35 mouse cellular contexts compared by ENCODE assay signal in genomic region chr7:4782759-4783158, GRCm38 (mm10). TPM values are rescaled to one million over a fixed set of nuclear protein-coding genes. Genes with fewer than 3 reads are reported as not detected.
DNase-seq lines count a peak whose midpoint lies in the region; ATAC-seq and TF ChIP-seq lines count a peak whose summit lies in the region.
"Had no signal": no experiment of that assay in that cellular context is flagged by ENCODE, and none has a peak within 500 bp of the region (broad histone marks: within the 10 kb centered on the region; RNA-seq: fewer than 3 reads in every experiment).

Il11 (minus strand) TSS chr7:4782859.
Tmem190 (plus strand) TSS chr7:4782937.

- peaks cover 75% of the 10 kb centered on the region for H3K27me3 ChIP-seq in forebrain, embryonic 10.5 days (ENCODE audit: poor library complexity, severe bottlenecking)
- peaks cover 18% of the 10 kb centered on the region for H3K27me3 ChIP-seq in forebrain, embryonic 16.5 days (replicated peaks; ENCODE audit: control insufficient read depth, insufficient read depth, low read length)
- H3K27me3 ChIP-seq in megakaryocyte, embryonic 14.5 days (replicated peaks), result peaks cover 7% of the 10 kb centered on the region
- H3K27me3 ChIP-seq in limb, embryonic 12.5 days, result peaks cover 45% of the 10 kb centered on the region
- peaks cover 15% of the 10 kb centered on the region; the same call in 1 of the 2 replicates for H3K27me3 ChIP-seq in midbrain, postnatal 0 days (ENCODE audit: insufficient read depth, low read length)

- H3K4me3 ChIP-seq in forebrain, embryonic 10.5 days, result no peak within 1 kb of the TSS
- H3K4me3 ChIP-seq in forebrain, embryonic 16.5 days (replicated peaks; ENCODE audit: low read length), result no peak within 1 kb of the TSS
- H3K4me3 ChIP-seq in megakaryocyte, embryonic 14.5 days (replicated peaks), result peak within 1 kb of the TSS; percentile 79
- no peak within 1 kb of the TSS for H3K4me3 ChIP-seq in limb, embryonic 12.5 days (replicated peaks)
- no peak within 1 kb of the TSS for H3K4me3 ChIP-seq in midbrain, postnatal 0 days (ENCODE audit: low read depth, low read length)
- H3K4me3 ChIP-seq: heart, embryonic 10.5 days; heart, embryonic 15.5 days; hindbrain, embryonic 12.5 days; limb, embryonic 13.5 days; midbrain, embryonic 12.5 days; neural tube, embryonic 13.5 days had no signal

- WGBS in forebrain, embryonic 10.5 days, result 70% methylated on average over 2 of the region's 2 CpGs
- WGBS in forebrain, embryonic 16.5 days, result 56% methylated on average over 2 of the region's 2 CpGs
- WGBS in limb, embryonic 12.5 days, result 94% methylated on average over 2 of the region's 2 CpGs
- WGBS in midbrain, postnatal 0 days, result 83% methylated on average over 2 of the region's 2 CpGs

- H3K27ac ChIP-seq in forebrain, embryonic 10.5 days, result 0 out of 2 replicates have a peak within 1 kb of the TSS, but pooled peaks have one; percentile 44
- H3K27ac ChIP-seq in forebrain, embryonic 16.5 days (ENCODE audit: low read length), result no peak within 1 kb of the TSS
- no peak within 1 kb of the TSS for H3K27ac ChIP-seq in limb, embryonic 12.5 days
- no peak within 1 kb of the TSS for H3K27ac ChIP-seq in midbrain, postnatal 0 days (ENCODE audit: low read depth, low read length)
- H3K27ac ChIP-seq: heart, embryonic 15.5 days; hindbrain, embryonic 12.5 days; limb, embryonic 13.5 days; midbrain, embryonic 12.5 days; neural tube, embryonic 13.5 days had no signal

- no peak for ATAC-seq in forebrain, embryonic 16.5 days
- no peak for ATAC-seq in megakaryocyte, adult 5-6 weeks (ENCODE audit: poor library complexity, severe bottlenecking)
- no peak for ATAC-seq in limb, embryonic 12.5 days (ENCODE audit: insufficient number of reproducible peaks, insufficient read depth, low FRiP score, low TSS enrichment, low read depth)
- no peak for ATAC-seq in midbrain, postnatal 0 days (ENCODE audit: low FRiP score)
- ATAC-seq: activated CD4-positive, CD25-positive, alpha-beta regulatory T cell, adult 4 months; forebrain, embryonic 14.5 days; intestine, embryonic 16.5 days had no signal

- no peaks in the 10 kb centered on the region for H3K9me3 ChIP-seq in forebrain, embryonic 10.5 days
- H3K9me3 ChIP-seq in forebrain, embryonic 16.5 days (ENCODE audit: control insufficient read depth, low read length), result no peaks in the 10 kb centered on the region
- no peaks in the 10 kb centered on the region for H3K9me3 ChIP-seq in megakaryocyte, embryonic 14.5 days
- H3K9me3 ChIP-seq in limb, embryonic 12.5 days, result no peaks in the 10 kb centered on the region
- H3K9me3 ChIP-seq in midbrain, postnatal 0 days (ENCODE audit: low read length), result no peaks in the 10 kb centered on the region
- H3K9me3 ChIP-seq: heart, embryonic 10.5 days; heart, embryonic 15.5 days; hindbrain, embryonic 12.5 days; limb, embryonic 13.5 days; midbrain, embryonic 12.5 days; neural tube, embryonic 13.5 days had no signal

- no peak within 1 kb of the TSS for H3K4me2 ChIP-seq in forebrain, embryonic 16.5 days (ENCODE audit: low read length)
- no peak within 1 kb of the TSS for H3K4me2 ChIP-seq in limb, embryonic 12.5 days
- H3K4me2 ChIP-seq in midbrain, postnatal 0 days (ENCODE audit: low read depth, low read length, poor library complexity, severe bottlenecking), result no peak within 1 kb of the TSS
- H3K4me2 ChIP-seq: heart, embryonic 15.5 days; hindbrain, embryonic 12.5 days; limb, embryonic 13.5 days; midbrain, embryonic 12.5 days; neural tube, embryonic 13.5 days had no signal

- no peak for TF ChIP-seq CTCF in midbrain, postnatal 0 days (IDR thresholded peaks at IDR 0.05)

- no peaks in the 10 kb centered on the region for H3K36me3 ChIP-seq in forebrain, embryonic 10.5 days (replicated peaks)
- H3K36me3 ChIP-seq in forebrain, embryonic 16.5 days (ENCODE audit: control insufficient read depth, insufficient read depth), result no peaks in the 10 kb centered on the region
- H3K36me3 ChIP-seq in megakaryocyte, embryonic 14.5 days (replicated peaks; ENCODE audit: low read length), result peaks cover 3% of the 10 kb centered on the region
- H3K36me3 ChIP-seq in limb, embryonic 12.5 days, result no peaks in the 10 kb centered on the region
- H3K36me3 ChIP-seq in midbrain, postnatal 0 days (ENCODE audit: insufficient read depth, low read length), result peaks cover 3% of the 10 kb centered on the region; the same call in 1 of the 2 replicates
- H3K36me3 ChIP-seq: heart, embryonic 10.5 days; heart, embryonic 15.5 days; hindbrain, embryonic 12.5 days; limb, embryonic 13.5 days; midbrain, embryonic 12.5 days; neural tube, embryonic 13.5 days had no signal

- no peak within 1 kb of the TSS for H3K9ac ChIP-seq in forebrain, embryonic 16.5 days (replicated peaks; ENCODE audit: low read depth, low read length)
- 0 out of 2 replicates have a peak within 1 kb of the TSS, but pooled peaks have one; percentile 4 for H3K9ac ChIP-seq in limb, embryonic 12.5 days (replicated peaks)
- H3K9ac ChIP-seq in midbrain, postnatal 0 days (replicated peaks; ENCODE audit: low read length, poor library complexity, severe bottlenecking), result no peak within 1 kb of the TSS
- H3K9ac ChIP-seq: heart, embryonic 15.5 days; hindbrain, embryonic 12.5 days; limb, embryonic 13.5 days; neural tube, embryonic 13.5 days had no signal

- H3K4me1 ChIP-seq in forebrain, embryonic 10.5 days, result peaks cover 25% of the 10 kb centered on the region
- H3K4me1 ChIP-seq in forebrain, embryonic 16.5 days (replicated peaks; ENCODE audit: control insufficient read depth, insufficient read depth, low read length), result no peaks in the 10 kb centered on the region
- peaks cover 98% of the 10 kb centered on the region for H3K4me1 ChIP-seq in megakaryocyte, embryonic 14.5 days
- H3K4me1 ChIP-seq in limb, embryonic 12.5 days (replicated peaks), result peaks cover 13% of the 10 kb centered on the region
- no peaks in the 10 kb centered on the region for H3K4me1 ChIP-seq in midbrain, postnatal 0 days (ENCODE audit: insufficient read depth, low read length)
- H3K4me1 ChIP-seq: heart, embryonic 15.5 days had no signal

- no peak for DNase-seq in forebrain, embryonic 10.5 days (ENCODE audit: extremely low spot score, low spot score)
- peak; percentile 34 for DNase-seq in testis, postnatal 10 days (ENCODE audit: low spot score)
- no peak for DNase-seq in midbrain, postnatal 0 days (ENCODE audit: low spot score)
- DNase-seq: adrenal gland, adult 8-10 months; cerebellum, adult 9-10 months; cerebellum, postnatal 36 days; gastrocnemius, postnatal 25 days; heart, adult 11 months; kidney, adult 8-10 months; kidney, postnatal 10 days; layer of hippocampus, adult 9-11 months; lung, adult 2 months; lung, postnatal 10 days; right cerebral cortex, postnatal 4 days; thymus, adult 2 months; thymus, postnatal 36 days had no signal

RNA-seq across cellular contexts. Expression of gene Il11, which starts in this region (rescaled TPM):
- polyA plus RNA-seq in forebrain, embryonic 10.5 days (2016; fragmentation: Nextera tagmentation; extraction: Ambion mirVana), result not detected in 2 replicates
- 0.53 and 1.1 TPM in 2 replicates for polyA plus RNA-seq in forebrain, embryonic 16.5 days (2015; fragmentation: Nextera tagmentation; extraction: Ambion mirVana)
- polyA plus RNA-seq in megakaryocyte, embryonic 14.5 days (2012; ENCODE audit: insufficient read depth, low replicate concordance), result 0.26 and 1.9 TPM in 2 replicates
- not detected in 2 replicates for total RNA-seq in megakaryocyte, adult 5-6 weeks (2015)
- not detected in 2 replicates for total RNA-seq in megakaryocyte, adult 5-6 weeks (2017)
- not detected in 2 replicates for polyA plus RNA-seq in limb, embryonic 12.5 days (2016; fragmentation: Nextera tagmentation; extraction: Ambion mirVana)
- 1.4 and 2.0 TPM in 2 replicates for total RNA-seq in midbrain, postnatal 0 days (2014; rRNA removed)
- 1.7 and 2.5 TPM in 2 replicates for polyA plus RNA-seq in midbrain, postnatal 0 days (2015; fragmentation: Nextera tagmentation; extraction: Ambion mirVana)
- total RNA-seq: gastrocnemius, postnatal 25 days had no signal
- polyA plus RNA-seq: activated CD4-positive, CD25-positive, alpha-beta regulatory T cell, adult 4 months; heart, embryonic 15.5 days had no signal

RNA-seq across cellular contexts. Expression of gene Tmem190, which starts in this region (rescaled TPM):
- polyA plus RNA-seq in forebrain, embryonic 10.5 days (2016; fragmentation: Nextera tagmentation; extraction: Ambion mirVana), result 0.34 TPM in 1 of 2 replicates, not detected in the other
- not detected in 2 replicates for polyA plus RNA-seq in forebrain, embryonic 16.5 days (2015; fragmentation: Nextera tagmentation; extraction: Ambion mirVana)
- not detected in 2 replicates for polyA plus RNA-seq in megakaryocyte, embryonic 14.5 days (2012; ENCODE audit: insufficient read depth, low replicate concordance)
- total RNA-seq in megakaryocyte, adult 5-6 weeks (2015), result not detected in 2 replicates
- not detected in 2 replicates for total RNA-seq in megakaryocyte, adult 5-6 weeks (2017)
- 0.54 TPM in 1 of 2 replicates, not detected in the other for polyA plus RNA-seq in limb, embryonic 12.5 days (2016; fragmentation: Nextera tagmentation; extraction: Ambion mirVana)
- total RNA-seq in midbrain, postnatal 0 days (2014; rRNA removed), result not detected in 2 replicates
- polyA plus RNA-seq in midbrain, postnatal 0 days (2015; fragmentation: Nextera tagmentation; extraction: Ambion mirVana), result 0.39 and 0.48 TPM in 2 replicates
- total RNA-seq: adrenal gland, adult 8-10 months; adrenal gland, postnatal 4 days; gastrocnemius, adult 18-20 months; gastrocnemius, postnatal 25 days; heart, postnatal 25 days; left cerebral cortex, postnatal 10 days had no signal
- polyA plus RNA-seq: activated CD4-positive, CD25-positive, alpha-beta regulatory T cell, adult 4 months; embryonic facial prominence, embryonic 11.5 days; forebrain, embryonic 14.5 days; frontal cortex, adult 2 months; heart, embryonic 15.5 days; hindbrain, embryonic 12.5 days; limb, embryonic 13.5 days; lung, adult 2 months; midbrain, embryonic 12.5 days; neural tube, embryonic 13.5 days; thymus, adult 2 months had no signal
